Mouse (Mus musculus): ENCODE results near the gene Auts2.

Gene Auts2

DNA sequence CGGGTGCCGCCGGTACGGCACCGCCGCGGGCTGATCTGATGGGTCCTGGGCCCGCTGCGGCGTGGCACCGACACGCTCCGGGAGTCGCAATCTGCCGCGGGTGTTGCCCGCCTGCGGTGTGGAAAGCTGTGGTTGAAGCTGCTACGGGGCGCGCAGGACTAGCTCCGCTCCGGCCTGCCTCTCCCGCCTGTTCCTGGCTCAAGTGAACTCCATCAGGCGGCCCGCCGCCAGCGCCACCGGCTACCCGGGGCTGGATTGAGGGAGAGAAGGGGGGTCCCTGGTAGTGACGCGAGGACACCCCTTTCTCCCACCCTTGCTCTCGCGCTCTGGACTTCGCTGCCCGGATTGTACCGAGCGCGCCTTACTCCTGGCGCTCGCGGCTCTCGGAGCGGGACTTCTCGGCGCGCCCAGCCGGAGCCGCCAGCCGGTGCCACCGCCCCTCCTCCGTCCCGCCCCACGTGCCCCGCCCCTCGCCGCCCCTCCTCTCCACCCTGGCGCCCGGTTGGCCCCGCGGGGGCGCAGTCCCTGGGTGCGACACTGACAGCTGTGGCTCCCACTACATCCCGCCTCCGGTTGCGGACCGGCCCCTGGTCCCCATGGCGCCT is 1004.7 kb downstream of the Auts2 start:
- DNase-seq = peak; percentile 36

DNA sequence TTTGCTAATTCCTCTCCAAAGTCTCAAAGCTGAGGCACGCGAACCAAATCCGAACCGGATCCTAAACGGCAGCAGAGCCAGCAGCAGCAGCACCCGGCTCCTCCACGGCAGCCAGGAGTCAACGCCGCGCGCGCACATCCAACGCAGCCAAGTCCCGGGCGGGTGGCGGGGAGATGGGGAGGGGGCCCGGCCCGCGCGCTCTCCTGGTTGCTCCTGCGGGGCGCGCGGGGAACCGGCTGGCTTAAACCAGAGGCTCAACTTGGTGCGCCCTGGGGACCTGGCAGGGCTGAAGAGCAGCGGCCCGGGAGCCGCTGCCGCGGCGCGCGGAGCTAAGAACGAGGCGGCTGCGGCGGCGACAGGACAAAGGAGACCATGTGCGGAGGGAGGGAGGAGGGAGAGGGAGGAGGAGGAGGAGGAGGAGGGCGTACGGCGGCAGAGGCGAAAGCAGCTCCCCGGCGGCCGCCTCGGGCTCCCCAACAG is 1005.3 kb downstream of the Auts2 start:
- DNase-seq = peak; percentile 14

DNA sequence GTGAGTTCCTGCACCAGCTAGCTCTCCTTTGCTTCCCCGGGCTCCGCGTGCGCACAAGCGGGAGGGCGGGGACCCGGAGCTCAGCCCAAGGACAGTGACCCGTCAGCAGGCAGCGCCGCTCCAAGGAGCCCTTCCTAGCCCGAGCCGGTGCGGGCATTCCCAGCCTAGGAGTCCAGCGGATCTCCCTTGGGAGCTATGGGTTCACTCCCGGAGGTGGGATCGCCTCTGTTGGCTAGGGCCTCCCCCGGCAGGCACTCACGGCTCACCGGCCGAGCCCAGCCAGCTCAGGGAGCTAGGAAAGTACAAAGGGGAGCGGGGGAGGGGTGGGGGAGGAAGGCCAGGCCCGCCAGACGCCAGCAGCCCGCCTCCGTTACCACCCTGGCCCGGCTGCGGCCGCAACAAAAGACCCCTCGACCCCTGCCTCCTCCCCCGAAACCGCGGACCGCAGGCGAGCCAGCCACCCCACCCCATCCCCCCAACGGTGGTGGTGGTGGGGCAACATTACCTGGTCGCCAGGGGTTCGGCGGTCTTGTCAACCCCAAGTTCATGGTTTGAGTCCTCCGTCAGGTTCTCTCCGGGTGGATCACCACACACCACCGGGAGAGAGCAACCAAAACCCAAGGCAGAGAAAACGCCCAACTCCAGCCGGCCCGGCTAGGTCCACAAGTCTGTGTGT is 1005.9 kb downstream of the Auts2 start:
- DNase-seq = peak; percentile 21

DNA sequence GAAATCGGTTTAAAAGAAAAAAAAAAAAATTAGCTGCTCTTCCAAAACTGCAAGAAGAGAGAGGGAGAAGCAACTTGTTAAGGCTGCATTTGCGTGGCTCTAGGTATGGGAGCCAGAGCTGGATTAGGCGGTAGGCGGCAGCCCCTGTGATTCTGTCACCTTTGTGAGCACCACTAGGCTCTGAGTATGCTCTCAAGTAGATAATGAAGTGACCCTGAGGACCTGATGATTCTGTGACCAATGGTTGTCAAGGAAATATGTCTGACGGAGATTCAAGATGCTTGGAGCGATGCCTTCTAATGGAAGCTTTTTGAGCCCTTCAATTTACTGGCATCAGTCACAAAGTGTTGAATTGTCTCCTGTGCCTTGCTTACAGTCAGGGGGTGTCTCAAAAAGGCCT is 1007.4 kb downstream of the Auts2 start:
- DNase-seq = no peak

DNA sequence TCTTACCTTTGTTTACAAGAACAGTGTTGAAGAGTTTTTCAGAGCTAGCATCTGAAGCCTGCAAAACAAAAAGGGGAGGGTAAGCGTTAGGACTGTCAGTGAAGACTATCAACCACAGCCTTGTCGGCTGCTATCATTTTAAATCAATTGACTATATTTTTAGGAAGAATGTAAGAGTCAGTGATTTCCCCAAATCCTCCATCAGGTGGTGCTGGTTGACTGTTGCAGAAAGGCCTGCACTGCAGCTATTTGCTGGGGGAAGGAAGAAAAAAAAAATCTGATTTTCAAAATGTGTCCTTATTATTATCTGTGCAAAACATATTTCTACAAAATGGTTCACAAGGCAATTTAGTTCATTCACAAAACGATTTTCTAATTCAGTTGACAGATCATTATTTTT is 1009.3 kb downstream of the Auts2 start:
- peak; percentile 45 for DNase-seq

DNA sequence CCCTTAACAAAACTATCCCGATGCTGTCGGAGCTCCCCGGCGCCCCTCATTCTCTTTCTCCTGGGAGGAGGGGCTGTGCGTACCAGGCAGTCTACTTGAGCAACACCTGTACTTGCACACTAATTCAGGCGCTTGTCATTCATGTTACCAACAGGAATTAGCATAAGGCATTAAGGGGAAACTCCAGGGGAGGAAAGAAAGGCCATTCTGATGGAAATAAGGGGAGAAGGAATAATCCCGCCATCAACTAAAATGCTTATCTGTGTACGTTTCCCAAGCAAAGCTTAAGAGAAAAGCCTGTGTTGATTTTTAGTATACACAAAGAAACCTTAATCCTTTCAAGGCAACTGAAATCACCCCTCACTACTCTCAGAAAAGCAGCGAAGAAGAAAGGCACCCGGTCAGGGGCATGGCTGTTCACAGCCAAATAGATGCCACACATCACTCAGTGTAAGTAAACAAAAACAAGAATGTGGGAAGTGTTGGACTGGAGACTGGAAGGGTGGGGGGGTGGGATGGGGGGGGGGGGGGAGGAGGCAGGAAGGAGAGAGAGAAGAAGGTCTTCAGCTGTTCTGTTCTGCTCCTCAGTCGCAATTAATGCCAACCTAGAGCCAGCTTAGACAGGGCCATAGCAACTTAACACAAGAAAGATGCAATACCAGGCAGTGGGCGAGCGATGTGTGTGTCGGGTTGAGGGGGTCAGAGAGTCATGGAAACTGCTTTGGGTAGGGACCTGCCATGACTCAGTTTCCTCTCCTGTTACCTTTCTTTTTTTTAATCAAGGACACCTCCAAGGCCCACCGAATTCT is 1011.2 kb downstream of the Auts2 start:
- DNase-seq = no peak

DNA sequence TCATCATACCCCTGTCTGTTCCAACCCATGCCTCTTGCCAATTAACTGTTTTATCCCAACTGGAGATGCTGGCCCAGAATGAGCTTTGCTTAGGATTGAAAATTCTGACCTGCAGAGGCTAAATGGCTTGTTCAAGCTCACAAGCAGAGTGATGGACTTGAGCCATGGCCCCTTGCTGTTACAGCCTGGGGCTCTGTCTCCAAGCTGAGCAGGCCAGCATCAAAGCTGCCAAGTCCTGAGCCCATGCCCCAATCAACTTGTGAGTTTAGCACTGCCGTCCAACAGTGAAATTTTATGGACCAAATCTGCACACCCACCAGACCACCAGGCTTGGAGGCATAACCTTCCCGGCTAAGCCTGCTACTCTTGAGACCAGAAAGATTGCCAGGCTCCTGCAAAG is 1012.3 kb downstream of the Auts2 start:
- peak; percentile 20 for DNase-seq

DNA sequence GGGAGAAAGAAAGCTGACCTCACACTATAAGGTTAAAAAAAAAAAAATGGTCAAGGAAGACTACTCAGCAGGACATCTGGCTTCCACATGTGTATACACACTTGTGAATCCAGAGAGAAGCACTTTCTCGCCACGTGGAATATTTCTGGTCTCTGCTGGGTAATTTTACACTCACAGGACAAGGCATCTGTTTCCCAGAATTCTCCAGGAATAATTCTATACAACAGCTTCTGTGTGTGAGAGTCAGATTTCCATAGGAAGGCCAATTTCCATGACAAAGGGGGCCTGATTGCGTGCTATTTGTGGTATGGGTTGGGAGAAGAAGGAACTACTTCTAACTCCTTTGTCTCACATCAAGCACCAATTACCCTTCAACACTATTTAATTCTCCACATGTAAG is 1016.5 kb downstream of the Auts2 start:
- no peak for DNase-seq

DNA sequence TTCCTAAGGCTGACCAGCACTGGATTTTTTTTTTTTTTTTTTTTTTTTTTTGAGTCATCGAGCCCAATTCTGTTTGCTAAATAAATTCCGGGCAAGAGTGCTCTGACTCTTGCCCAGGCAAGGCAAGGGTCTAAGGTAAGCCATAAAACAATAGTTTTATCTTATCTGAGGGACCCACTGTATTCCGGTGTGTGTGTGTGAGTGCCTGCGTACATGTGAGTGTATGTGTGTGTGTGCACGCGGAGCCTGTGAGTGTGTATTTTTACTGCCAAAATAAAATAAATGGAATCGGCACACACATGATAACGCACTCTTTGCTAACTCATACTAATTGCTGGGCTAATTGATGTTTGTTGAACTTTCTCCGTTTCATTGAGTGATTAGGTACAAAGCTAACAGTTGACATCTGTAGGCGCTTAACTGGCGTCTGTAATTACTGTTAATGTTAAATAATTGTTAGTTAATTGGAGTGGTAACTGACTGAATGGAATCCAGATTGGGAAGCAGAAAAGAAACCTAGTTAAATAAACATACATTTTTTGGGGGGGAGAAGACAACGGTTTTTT is 1018.2 kb downstream of the Auts2 start:
- DNase-seq = no peak

DNA sequence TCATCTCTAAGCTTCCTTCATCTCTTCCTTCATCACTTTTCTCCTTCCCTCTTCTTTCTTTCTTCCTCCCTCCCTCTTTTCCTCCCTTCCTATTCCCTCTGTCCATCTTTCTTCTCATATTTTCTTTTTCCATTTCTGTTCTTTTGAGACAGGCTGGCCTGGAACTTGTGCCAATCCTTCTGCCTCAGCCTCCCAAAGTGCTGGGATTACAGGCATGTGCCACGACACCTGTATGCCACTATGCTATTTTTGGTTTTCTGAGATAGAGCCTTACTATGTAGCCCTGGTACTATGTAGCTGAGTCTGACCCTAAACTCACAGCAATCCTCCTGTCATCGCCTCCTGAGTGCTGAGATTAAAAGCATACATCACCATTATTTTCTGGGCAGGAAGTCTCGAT is 1023.6 kb downstream of the Auts2 start:
- DNase-seq = no peak

DNA sequence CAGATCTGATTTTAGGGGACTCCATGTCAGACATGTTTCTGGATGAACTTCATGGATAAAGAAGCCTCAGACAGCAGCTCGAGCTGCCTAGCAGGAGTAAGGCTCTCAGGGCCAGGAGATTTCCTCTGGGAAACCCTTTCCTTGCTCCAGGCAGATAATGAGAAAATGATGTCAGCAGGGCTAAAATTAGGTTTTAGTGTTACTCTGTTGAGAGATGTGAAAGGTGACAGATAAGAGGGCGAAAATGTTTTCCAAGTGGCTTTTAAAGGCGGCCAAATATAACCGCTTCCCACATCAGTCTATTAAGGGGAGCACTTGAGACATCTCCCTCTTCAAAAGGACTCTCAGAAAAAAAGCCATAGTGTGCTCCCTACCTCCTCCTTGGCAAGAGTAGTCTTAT is 1025.5 kb downstream of the Auts2 start:
- DNase-seq = no peak

DNA sequence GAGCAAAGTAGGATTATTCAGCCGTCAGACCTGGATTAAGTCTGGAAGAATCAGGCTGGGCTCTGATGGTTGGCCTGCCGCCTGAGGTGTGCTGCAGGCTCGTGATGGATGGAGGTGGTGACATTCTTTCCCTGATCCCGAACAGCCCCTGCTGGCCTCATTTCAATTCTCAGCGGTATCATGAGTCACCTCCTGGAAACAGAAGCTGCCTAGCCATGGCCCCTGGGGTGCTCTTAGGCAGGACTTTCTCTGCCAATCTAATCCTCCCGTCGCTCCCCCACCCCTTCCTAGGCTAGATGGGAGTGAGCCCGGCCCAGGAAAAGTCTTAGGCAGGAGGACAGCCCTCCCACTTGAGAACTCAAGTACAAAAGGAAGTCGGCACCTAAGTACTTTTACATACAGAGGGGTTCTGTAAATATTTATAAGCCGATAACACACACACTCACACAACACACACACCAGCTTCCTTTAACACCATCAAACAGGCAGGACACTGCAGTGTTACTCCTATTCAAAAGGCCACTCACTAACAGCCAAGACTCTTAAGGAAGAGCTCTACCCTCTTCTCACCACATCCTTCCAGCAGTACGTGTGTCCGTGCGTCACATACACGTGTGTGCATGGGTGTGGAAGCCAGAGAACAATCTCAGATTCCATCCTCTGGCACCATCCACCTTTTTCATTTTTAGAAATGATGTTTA is 1027.3 kb downstream of the Auts2 start:
- DNase-seq = peak; percentile 77

DNA sequence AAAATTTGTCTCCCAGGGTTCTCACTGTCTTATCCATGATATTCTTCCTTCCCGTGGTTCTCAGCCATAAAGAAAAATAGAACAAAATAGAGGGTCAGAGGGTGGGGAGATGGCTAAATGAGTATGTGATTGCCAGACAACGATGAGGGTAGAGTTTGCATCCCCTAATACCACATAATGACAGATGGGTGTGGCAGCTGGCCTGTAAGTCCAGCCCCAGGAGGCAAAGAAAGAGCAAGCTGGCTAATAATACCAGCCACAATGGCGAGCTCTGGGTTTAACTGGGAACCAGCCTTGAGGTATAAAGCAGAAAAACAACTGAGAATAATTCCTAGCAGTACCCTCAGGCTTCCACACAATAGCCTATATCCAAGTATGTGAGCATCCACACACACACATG is 1029.4 kb downstream of the Auts2 start:
- DNase-seq = no peak

DNA sequence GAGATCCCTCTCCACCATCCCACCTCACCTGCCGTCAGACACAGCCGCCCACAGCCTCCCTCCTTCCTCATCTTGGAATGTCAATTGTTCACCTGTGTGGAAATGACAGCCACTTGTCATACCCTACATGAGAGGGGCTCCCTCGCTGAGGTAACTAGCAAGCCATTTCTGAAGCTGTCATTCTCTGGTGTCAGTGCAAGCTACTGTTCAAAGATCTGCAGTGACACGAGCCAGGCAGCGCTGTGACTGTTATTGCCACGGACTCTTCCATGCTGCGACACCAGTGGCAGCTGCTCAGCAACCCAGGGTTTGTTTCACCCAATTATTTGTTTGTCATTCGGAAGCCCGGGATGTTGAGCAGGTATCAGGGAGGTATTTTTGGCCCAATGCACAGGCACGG is 1030.5 kb downstream of the Auts2 start:
- no peak for DNase-seq

DNA sequence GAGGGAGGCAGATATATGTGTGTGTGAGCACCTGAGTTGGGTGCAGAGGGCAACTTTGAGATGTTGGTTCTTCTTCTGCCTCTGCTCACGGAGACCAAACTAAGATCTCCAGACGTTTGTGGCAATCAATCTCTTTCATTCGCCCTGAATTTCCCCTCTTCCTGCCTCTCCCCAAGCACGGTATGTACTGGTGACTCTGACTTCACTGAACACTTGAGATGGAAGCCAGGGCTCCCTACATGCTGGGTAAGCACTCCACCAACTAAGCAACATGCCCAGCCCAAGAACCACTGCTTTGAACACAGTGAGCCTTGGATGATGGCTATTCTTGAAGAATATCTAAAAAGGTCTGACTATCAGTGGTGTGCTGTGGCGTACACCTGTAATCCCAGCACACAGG is 1032.5 kb downstream of the Auts2 start:
- DNase-seq = no peak

DNA sequence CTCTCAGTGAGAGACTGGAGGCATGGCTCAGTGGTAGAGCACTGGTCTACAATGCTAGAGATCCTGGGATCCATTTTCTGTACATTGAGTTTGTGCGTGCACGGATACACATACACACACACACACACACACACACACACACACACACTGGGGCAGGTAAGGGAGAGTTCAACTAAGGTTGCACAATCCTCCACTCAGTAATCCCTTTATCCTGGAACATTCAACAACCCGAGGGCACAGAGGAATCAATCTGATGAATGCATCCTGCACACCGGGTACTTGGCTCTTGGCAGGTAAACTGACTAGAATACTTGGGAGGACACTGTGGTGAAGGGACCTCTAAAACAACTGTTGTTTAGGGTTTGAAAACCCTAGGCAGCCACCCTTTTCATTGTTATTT is 1033.8 kb downstream of the Auts2 start:
- DNase-seq = no peak

DNA sequence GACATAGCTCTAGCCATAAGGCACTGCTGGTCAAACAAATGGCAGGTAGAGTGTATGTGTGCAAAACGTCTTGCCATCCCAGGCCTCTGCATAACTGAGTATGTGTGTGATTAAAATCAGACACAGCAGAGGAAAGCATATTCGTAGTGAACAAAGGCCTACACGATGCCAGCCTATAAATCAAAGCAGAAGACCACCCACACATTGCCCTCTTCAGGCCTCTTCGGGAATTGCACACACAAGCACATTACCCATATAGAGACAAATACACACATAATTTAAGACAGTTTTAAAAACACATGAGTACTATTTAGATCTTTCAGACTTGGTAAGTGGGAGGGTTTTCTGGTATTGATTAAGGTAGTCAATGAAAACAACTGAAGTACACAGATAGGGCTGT is 1044.3 kb downstream of the Auts2 start:
- no peak for DNase-seq

DNA sequence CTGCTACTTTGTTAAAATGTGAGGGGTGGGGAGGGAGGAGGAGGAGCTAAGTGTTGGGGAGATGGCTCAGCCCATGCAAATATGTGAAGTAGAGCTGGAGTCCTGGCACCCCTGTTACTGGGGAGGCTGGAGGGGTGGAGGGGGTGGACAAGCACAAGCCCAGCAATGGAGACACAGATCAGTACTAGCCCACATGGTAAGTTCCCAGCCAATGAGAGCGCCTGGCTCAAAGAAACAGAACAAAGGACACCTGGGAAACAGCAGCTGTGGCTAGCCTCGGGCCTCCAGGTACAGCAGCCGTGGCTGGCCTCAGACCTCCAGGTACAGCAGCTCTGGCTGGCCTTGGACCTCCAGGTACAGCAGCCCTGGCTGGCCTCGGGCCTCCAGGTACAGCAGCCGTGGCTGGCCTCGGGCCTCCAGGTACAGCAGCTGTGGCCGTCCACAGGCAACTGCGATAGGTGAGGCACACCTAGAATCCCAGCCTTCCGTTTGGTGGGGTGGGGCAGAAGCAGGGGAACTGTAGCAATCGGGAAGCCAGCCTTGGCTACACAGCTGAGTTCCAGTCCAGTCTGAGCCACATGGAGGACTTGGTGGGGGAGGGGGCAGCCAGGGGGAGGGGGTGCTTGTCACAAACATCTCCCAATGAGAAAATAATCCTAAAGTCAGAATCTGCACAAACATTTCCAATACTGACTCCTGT is 1046.5 kb downstream of the Auts2 start:
- DNase-seq = no peak

DNA sequence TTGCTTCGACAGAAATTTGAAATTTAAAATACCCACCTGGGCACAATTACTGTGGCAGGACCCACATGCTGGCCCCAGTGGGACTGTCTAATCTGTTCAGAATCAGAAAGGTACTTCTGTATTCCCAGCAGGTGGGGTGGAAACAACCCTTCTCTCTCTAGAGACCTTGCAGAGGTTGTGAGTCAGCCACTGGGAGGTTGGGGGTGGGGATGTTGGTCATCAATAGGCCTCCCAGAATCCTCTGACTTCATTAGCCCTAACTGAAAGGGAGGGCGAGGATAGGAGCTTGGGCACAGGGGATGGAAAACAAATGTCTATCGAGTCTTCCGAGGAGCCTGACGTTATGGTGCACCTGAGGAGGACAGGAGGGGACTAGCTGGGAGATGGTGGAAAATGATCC is 1048.6 kb downstream of the Auts2 start:
- DNase-seq = no peak

DNA sequence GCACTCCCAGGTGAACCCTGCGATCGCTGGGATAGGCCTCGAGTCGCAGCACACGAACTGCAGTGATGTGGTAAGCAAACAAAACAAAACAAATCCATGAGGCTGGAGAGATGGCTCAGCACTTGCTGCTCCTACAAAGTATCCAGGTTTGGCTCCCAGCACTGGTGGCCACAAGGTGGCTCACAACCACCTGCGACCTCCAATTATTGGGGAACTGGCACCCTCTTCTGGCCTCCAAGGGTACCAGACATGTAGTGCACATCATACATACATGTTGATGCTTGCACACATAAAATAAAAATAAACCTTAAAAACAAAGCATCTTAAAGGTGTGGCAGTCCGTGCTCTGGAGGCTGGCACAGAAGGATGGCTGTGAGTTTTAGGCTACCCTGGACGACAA is 1050.6 kb downstream of the Auts2 start:
- no peak for DNase-seq

DNA sequence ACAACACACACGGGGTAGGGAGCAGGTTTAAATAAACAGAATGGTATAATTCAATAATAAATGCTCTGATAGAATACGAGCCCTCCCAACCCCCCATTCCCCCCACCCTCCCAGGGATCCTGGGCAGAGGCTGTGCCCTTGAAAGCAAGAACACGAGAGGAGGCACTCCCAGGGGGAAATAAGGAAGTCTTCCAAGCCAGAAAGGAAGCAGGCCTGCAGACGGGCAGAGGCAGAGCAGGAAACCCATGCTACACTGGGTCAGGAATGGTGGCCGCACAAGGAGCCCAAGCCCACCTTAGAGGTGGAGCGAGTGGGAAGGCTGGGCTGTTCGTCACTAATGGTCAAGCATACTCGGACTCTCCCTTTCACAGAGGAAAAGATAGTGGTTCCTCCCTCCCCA is 1051.3 kb downstream of the Auts2 start:
- no peak for DNase-seq

DNA sequence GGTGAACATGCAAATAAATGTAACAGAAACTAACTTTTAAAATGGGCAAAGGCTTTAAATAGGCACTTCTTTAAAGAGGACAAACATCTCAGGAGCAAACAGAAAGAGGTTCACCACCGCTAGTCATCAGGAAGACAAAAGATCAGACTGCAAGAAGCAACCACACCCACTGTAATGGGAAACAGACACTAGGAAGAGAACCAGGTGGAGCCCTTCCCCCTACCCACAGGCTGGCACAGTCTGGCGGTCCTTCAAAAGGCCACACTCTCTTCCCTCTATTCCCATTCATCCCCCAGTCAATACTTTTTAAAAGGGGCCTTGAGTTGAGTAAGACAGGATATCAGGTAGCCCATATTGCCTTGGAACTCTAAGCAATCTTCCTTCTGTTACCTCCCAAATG is 1052.3 kb downstream of the Auts2 start:
- DNase-seq = no peak

DNA sequence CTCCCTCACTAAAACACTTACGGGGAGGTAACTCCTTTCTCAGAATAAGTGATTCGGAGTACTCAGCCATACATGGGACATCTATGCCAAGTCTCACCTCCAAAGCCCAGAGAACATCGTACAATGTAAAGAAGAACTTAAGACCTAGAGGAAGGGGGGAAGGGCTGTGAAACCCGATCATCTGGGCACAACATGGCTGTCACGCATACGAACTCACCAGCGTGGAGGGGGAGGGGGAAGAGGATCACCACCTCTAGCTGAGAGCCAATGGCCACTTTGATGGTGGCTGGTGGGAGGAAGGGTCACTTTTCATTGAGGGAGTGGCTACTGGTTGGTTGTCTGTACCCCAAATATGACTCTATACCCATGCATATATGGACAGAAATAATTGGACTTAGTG is 1053.3 kb downstream of the Auts2 start:
- no peak for DNase-seq

All from cerebellum, adult 11 months (tissue).